Mouse (Mus musculus) neutrophil, adult 83 days (primary cell): ENCODE results near the gene Strn. TPM values are rescaled to one million over a fixed set of nuclear protein-coding genes. Genes with fewer than 3 reads are reported as not detected.

Source experiments
- total RNA-seq, 2 experiments: library from RNA; stranded (reverse); gene quantifications; one replicate each; pipeline ENCODE4 v1.2.4; 2023

Strn gene
- 10 to 100 TPM; 43.1 to 44.4 TPM for total RNA-seq

DNA sequence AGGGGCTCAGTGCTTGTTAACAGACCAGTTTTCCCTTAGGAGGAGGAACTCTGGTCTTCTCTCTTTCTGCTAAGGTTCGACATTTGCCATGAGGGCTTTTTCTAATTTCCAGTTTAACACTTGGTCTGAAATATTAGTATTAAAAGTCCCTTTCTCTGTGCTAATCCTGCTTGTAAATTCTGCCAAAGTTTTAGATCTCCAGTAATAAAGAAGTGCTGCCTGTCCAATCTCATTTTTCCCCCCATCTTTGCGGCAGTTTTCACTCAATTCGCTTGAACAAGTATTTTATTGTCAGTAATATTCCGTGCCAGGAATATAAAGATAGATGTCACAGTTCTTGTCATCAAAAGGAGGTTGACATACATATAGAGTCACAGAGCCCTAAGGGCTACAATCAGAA is at the start of gene Strn:
Strn (minus strand) TSS at position 101 of the 400 bp plus-strand sequence.

Other genes starting within 250 kb of the Strn start
- gene Vit, start 229.1 kb downstream of the Strn start, total RNA-seq: under 1 TPM; 0.15 to 0.26 TPM
- gene Heatr5b, start 98.2 kb upstream of the Strn start, total RNA-seq: 10 to 100 TPM; 20.8 to 22.6 TPM
- gene Gpatch11, start 98.4 kb upstream of the Strn start, total RNA-seq: 10 to 100 TPM; 19.1 to 24.5 TPM
- 10 to 100 TPM; 31.2 to 35.0 TPM for gene Eif2ak2, start 145.4 kb upstream of the Strn start, total RNA-seq
- not detected for gene Sult6b1, start 169.8 kb upstream of the Strn start, total RNA-seq
- 10 to 100 TPM in 1 of 2 experiments, 1 to 10 TPM in 1; 5.7 to 11.4 TPM for gene Cebpzos, start 179.3 kb upstream of the Strn start, total RNA-seq
- 10 to 100 TPM; 53.3 to 54.4 TPM for gene Cebpz, start 199.9 kb upstream of the Strn start, total RNA-seq
- 10 to 100 TPM; 21.7 to 24.5 TPM for gene Ndufaf7, start 199.9 kb upstream of the Strn start, total RNA-seq